Comparison of ENCODE assay signal across 15 mouse cellular contexts in genomic region chr19:42909719-42910118, GRCm38 (mm10).
A peak's percentile ranks its signal among the peaks of the same experiment; 100 is the strongest.
DNase-seq lines count a peak whose midpoint lies in the region.
"Had no signal": no experiment of that assay in that cellular context is flagged by ENCODE, and none has a peak within 500 bp of the region (broad histone marks: within the 10 kb centered on the region; RNA-seq: fewer than 3 reads in every experiment).

No protein-coding gene starts in this region.

- DNase-seq in heart, adult 11 months = peak; percentile 54
- no peak for DNase-seq in heart, postnatal 4 days
- peak; percentile 8 for DNase-seq in right cerebral cortex, adult 18-20 months
- no peak for DNase-seq in right cerebral cortex, postnatal 4 days
- DNase-seq in right cerebral cortex, postnatal 14 days = peak; percentile 14
- DNase-seq in kidney, postnatal 14 days = no peak
- DNase-seq: adrenal gland, postnatal 25 days; B cell, adult 2 months; cerebellum, adult 18-20 months; cerebellum, postnatal 14 days; gastrocnemius, postnatal 10 days; heart, postnatal 14 days; kidney, adult 2 months; kidney, postnatal 10 days; retina, postnatal 1 day had no signal

Comparison
In these comparisons a context has a peak if more than half of its experiments do, and no peak if none do; other contexts are left out.
1. DNase-seq: peak in heart, adult 11 months (single experiment), right cerebral cortex, adult 18-20 months (single experiment) and right cerebral cortex, postnatal 14 days (single experiment); none in heart, postnatal 4 days (single experiment), right cerebral cortex, postnatal 4 days (single experiment) and kidney, postnatal 14 days (single experiment).